Mouse (Mus musculus) heart, postnatal 0 days (tissue): Measurements from ENCODE around the gene Mfsd11. TPM values are rescaled to one million over a fixed set of nuclear protein-coding genes. Genes with fewer than 3 reads are reported as not detected.

Experiments
- ATAC-seq: fragments of 200-750 bp; cut with Nextera tagmentation; 2 replicates; pipeline ENCODE4 v1.8.0; 2017; ENCODE audit warnings: low read depth, moderate number of reproducible peaks, moderate library complexity; ENCODE audit not compliant: insufficient read depth
- DNase-seq: peaks from one replicate; pipeline ENCODE4 v3.0.0-alpha.2; 2016; ENCODE audit warnings: low spot score
- H3K27ac ChIP-seq: fragments of 300-500 bp; sonication (generic); 2 replicates; pipeline ENCODE4 v1.5.1; 2014; ENCODE audit warnings: low read depth, mild to moderate bottlenecking
- H3K27me3 ChIP-seq: fragments of 300-500 bp; sonication (generic); 2 replicates; pipeline ENCODE4 v1.6.1; 2014; ENCODE audit warnings: low read length, mixed read lengths; ENCODE audit not compliant: control insufficient read depth, insufficient read depth
- H3K36me3 ChIP-seq: fragments of 300-500 bp; sonication (generic); replicated peaks from 2 replicates; pipeline ENCODE4 v1.6.1; 2014; ENCODE audit warnings: low read length, mixed read lengths; ENCODE audit not compliant: control insufficient read depth, insufficient read depth
- H3K4me1 ChIP-seq: fragments of 300-500 bp; sonication (generic); 2 replicates; pipeline ENCODE4 v1.6.1; 2014; ENCODE audit warnings: antibody characterized with exemption; ENCODE audit not compliant: control insufficient read depth, insufficient read depth
- H3K4me2 ChIP-seq: fragments of 300-500 bp; sonication (generic); 2 replicates; pipeline ENCODE4 v1.6.1; 2014; ENCODE audit warnings: low read depth, mild to moderate bottlenecking, low read length, moderate library complexity
- H3K4me3 ChIP-seq: fragments of 300-500 bp; sonication (generic); 2 replicates; pipeline ENCODE4 v1.5.1; 2014; ENCODE audit warnings: low read depth, low read length
- H3K9ac ChIP-seq: fragments of 300-500 bp; sonication (generic); replicated peaks from 2 replicates; pipeline ENCODE4 v1.6.1; 2014; ENCODE audit warnings: low read depth, low read length, mixed read lengths
- H3K9me3 ChIP-seq: fragments of 300-500 bp; sonication (generic); replicated peaks from 2 replicates; pipeline ENCODE4 v1.6.1; 2016; ENCODE audit warnings: low read length; ENCODE audit not compliant: control insufficient read depth
- CTCF ChIP-seq: IDR thresholded peaks from 2 replicates; pipeline ENCODE4 v1.5.1; 2016; ENCODE audit warnings: antibody characterized with exemption, control low read depth, low read depth
- EP300 ChIP-seq: IDR thresholded peaks from 2 replicates; pipeline ENCODE4 v1.6.1; 2016; ENCODE audit warnings: antibody characterized with exemption, low read depth
- WGBS: fragments of 180-500 bp; shearing (Covaris S2); extraction: QIAGEN DNeasy Blood & Tissue Kit; methylation state at CpG from one replicate; pipeline ENCODE4 v1.1.7; 2014; 5-methylcytosine and 5-hydroxymethylcytosine counted together
- polyA plus RNA-seq: library from polyadenylated mRNA; unstranded; fragments of >200 nt; fragmentation: Nextera tagmentation; extraction: Ambion mirVana; gene quantifications from 2 replicates; pipeline ENCODE4 v1.2.1, GENCODE M21; 2015
- total RNA-seq: library from RNA; depleted of rRNA; stranded (reverse); fragments of >200 nt; gene quantifications from 2 replicates; pipeline ENCODE4 v1.2.3, GENCODE M21; 2014; ENCODE audit warnings: low replicate concordance

Gene Mfsd11
- total and polyA plus RNA-seq, 2 experiments from 2014 or later: 44.5 to 46.3 TPM

- DNase-seq (peak; percentile 84), ATAC-seq (peak; percentile 38)
- Histone ChIP-seq H3K27me3 (no peaks in the 10 kb centered on the region), H3K27ac (peak overlapping the region; percentile 66), H3K4me3 (no peak overlapping the region), H3K4me2 (no peak overlapping the region), H3K9me3 (no peaks in the 10 kb centered on the region), H3K36me3 (0 out of 2 replicates have a peak, but pooled peaks cover 4% of the 10 kb centered on the region), H3K9ac (no peak overlapping the region), H3K4me1 (peaks cover 14% of the 10 kb centered on the region)
- TF ChIP-seq EP300: no peak
- peak; percentile 97 for TF ChIP-seq CTCF
- WGBS: 21% methylated on average over 7 of the region's 7 CpGs
Observed at GRCm38 (mm10) chr11:116807938-116808606, 44.2 kb upstream of the Mfsd11 start.

- 0 out of 2 replicates have a peak, but pooled peaks cover 4% of the 10 kb centered on the region for H3K36me3 ChIP-seq
- no peak for DNase-seq
- no peak overlapping the region for H3K4me3 ChIP-seq
- peaks cover 22% of the 10 kb centered on the region for H3K4me1 ChIP-seq
- H3K4me2 ChIP-seq: no peak overlapping the region
- no peak overlapping the region for H3K27ac ChIP-seq
- H3K27me3 ChIP-seq: no peaks in the 10 kb centered on the region
- TF ChIP-seq CTCF (no peak), EP300 (no peak)
- 78% methylated on average over 11 of the region's 11 CpGs for WGBS
- ATAC-seq: no peak
- no peak overlapping the region for H3K9ac ChIP-seq
- no peaks in the 10 kb centered on the region for H3K9me3 ChIP-seq
Observed at GRCm38 (mm10) chr11:116808811-116809395, 43.3 kb upstream of the Mfsd11 start.

- no peak overlapping the region for H3K9ac ChIP-seq
- H3K27ac ChIP-seq: no peak overlapping the region
- DNase-seq (no peak), ATAC-seq (no peak)
- peaks cover 28% of the 10 kb centered on the region for H3K4me1 ChIP-seq
- no peaks in the 10 kb centered on the region for H3K9me3 ChIP-seq
- no peaks in the 10 kb centered on the region for H3K27me3 ChIP-seq
- WGBS: 77% methylated on average over 8 of the region's 8 CpGs
- H3K4me2 ChIP-seq: no peak overlapping the region
- H3K4me3 ChIP-seq: no peak overlapping the region
- H3K36me3 ChIP-seq: 0 out of 2 replicates have a peak, but pooled peaks cover 4% of the 10 kb centered on the region
- TF ChIP-seq EP300: no peak
Observed at GRCm38 (mm10) chr11:116809520-116809919, 42.7 kb upstream of the Mfsd11 start.

GRCm38 (mm10) chr11:116810528-116810927 lies 41.7 kb upstream of the Mfsd11 start:
- H3K9ac ChIP-seq: no peak overlapping the region
- WGBS: 84% methylated on average over 11 of the region's 11 CpGs

GRCm38 (mm10) chr11:116810983-116811901 lies 41.0 kb upstream of the Mfsd11 start:
- no peaks in the 10 kb centered on the region for H3K27me3 ChIP-seq
- TF ChIP-seq EP300: no peak
- no peak for TF ChIP-seq CTCF
- peak overlapping the region; percentile 42 for H3K4me3 ChIP-seq
- H3K9ac ChIP-seq: 0 out of 2 replicates have a peak overlapping the region, but pooled peaks have one; percentile 29
- H3K36me3 ChIP-seq: 0 out of 2 replicates have a peak, but pooled peaks cover 4% of the 10 kb centered on the region
- 18% methylated on average over 31 of the region's 32 CpGs for WGBS
- peak overlapping the region; percentile 72 for H3K4me2 ChIP-seq
- peaks cover 33% of the 10 kb centered on the region for H3K4me1 ChIP-seq
- H3K27ac ChIP-seq: peak overlapping the region; percentile 53
- ATAC-seq (peak; percentile 69), DNase-seq (peak; percentile 74)
- H3K9me3 ChIP-seq: no peaks in the 10 kb centered on the region

More at GRCm38 (mm10) chr11:116810528-116810927, 41.7 kb upstream of the Mfsd11 start:
- no peaks in the 10 kb centered on the region for H3K9me3 ChIP-seq
- H3K27me3 ChIP-seq: no peaks in the 10 kb centered on the region
- ATAC-seq (no peak), DNase-seq (no peak)
- H3K4me3 ChIP-seq: no peak overlapping the region
- H3K36me3 ChIP-seq: 0 out of 2 replicates have a peak, but pooled peaks cover 4% of the 10 kb centered on the region
- no peak overlapping the region for H3K4me2 ChIP-seq
- no peak overlapping the region for H3K27ac ChIP-seq
- peaks cover 33% of the 10 kb centered on the region for H3K4me1 ChIP-seq
- no peak for TF ChIP-seq CTCF
- TF ChIP-seq EP300: no peak
